Mouse (Mus musculus) fat pad, adult 2 months (tissue): ENCODE measurements at regions not wholly inside any gene's neighbourhood (a gene's known extent, or its start where the extent isn't known, plus 50 kb on each side); places are given as distances from the start of the nearest gene placed in this dataset.

Experiments
- DNase-seq: peaks from one replicate; pipeline ENCODE4 v3.0.0-alpha.2; 2011; ENCODE audit warnings: low read depth, low spot score; ENCODE audit errors: extremely low read depth

DNA sequence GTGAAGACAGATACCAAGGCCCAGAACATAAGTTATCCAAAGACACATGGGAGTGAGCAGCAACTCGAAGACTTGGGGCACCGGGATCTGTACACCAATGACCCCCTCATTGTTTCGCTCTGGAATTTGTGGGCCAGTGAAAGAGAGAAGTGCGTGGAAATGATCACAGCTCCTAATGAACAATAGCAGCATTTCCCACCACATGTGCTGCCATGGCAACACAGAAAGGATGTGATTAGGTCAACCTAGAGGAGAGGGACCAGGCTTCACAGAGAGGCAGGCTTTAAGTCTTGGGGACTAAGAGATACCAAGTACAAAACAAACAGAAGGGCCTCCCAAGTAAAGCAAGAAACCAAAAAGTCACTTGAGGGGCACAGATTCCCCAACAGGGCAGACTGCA is 339.3 kb upstream of the Kazn start:
- no peak for DNase-seq

GRCm38 (mm10) chr4:142577519-142577918 is 338.3 kb upstream of the Kazn start:
- DNase-seq: no peak

- DNase-seq: no peak
These were observed 335.3 kb upstream of the Kazn start for GRCm38 (mm10) chr4:142574528-142574927.

GRCm38 (mm10) chr4:142570712-142571111 is 331.5 kb upstream of the Kazn start:
- DNase-seq: no peak

DNA sequence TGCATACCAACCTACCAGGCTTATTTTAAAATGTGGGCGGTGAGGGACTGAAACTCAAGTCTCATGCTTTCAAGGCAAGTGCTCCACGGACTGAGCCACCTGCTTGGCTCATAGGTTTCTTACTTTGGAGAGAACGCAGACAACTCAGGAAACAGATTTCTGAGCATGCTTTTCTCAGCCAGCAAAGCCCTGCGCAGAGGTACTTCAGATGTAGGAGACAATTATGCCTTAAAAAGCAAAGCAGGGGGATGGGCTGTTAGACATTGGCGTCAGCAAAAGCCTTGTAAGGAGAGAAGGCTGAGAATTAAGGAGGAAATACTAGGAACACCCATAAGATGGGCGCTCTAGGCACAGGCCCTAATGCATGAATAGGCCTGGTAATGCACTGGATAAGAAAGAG is 329.4 kb upstream of the Kazn start:
- no peak for DNase-seq

- no peak for DNase-seq
These were observed 315.5 kb upstream of the Kazn start for GRCm38 (mm10) chr4:142554716-142555115.

DNA sequence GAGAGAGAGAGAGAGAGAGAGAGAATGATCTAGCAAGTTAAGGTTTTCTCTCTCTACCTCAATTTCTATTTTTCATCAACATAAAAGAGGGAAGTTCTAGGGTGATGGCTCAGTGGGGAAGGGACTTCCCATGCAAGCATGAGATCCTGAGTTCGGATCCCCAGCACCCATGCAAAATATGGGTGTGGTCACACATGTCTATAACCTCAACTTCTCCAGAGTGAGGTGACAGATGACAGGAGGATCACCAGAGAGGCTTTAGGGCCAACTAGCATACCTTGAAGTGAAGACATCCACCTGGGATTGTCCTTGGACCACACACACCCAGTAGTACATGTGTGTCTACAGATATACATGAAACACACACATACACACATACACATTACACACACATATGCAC is 306.7 kb upstream of the Kazn start:
- DNase-seq: no peak

GRCm38 (mm10) chr4:142545187-142545586 is 306.0 kb upstream of the Kazn start:
- no peak for DNase-seq

GRCm38 (mm10) chr4:142544736-142545135 is 305.5 kb upstream of the Kazn start:
- no peak for DNase-seq

- no peak for DNase-seq
These were observed 300.1 kb upstream of the Kazn start for GRCm38 (mm10) chr4:142539200-142539750.

- DNase-seq: no peak
These were observed 287.9 kb upstream of the Kazn start for GRCm38 (mm10) chr4:142527080-142527479.

- no peak for DNase-seq
These were observed 278.6 kb upstream of the Kazn start for GRCm38 (mm10) chr4:142517478-142518455.

- DNase-seq: no peak
These were observed 275.6 kb upstream of the Kazn start for GRCm38 (mm10) chr4:142514751-142515150.

DNA sequence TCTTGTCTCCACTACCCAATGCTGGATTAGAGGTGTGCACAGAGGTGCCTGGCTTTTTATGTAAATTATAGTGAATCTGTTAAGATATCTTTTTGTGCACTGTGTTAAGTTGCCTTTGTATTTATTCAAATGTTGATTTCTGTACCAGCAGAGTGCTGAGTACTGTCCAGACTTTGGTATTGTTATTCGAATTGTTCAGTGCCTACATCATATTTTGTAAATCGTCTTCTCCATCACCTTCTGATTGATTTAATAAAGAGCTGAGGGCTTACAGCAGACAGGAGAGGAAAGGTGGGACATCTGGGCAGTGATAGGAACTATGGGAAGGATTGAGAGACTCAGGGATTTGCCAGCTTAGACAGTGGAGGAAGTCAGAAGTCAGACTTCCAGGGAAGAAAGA is 270.2 kb upstream of the Kazn start:
- no peak for DNase-seq

DNA sequence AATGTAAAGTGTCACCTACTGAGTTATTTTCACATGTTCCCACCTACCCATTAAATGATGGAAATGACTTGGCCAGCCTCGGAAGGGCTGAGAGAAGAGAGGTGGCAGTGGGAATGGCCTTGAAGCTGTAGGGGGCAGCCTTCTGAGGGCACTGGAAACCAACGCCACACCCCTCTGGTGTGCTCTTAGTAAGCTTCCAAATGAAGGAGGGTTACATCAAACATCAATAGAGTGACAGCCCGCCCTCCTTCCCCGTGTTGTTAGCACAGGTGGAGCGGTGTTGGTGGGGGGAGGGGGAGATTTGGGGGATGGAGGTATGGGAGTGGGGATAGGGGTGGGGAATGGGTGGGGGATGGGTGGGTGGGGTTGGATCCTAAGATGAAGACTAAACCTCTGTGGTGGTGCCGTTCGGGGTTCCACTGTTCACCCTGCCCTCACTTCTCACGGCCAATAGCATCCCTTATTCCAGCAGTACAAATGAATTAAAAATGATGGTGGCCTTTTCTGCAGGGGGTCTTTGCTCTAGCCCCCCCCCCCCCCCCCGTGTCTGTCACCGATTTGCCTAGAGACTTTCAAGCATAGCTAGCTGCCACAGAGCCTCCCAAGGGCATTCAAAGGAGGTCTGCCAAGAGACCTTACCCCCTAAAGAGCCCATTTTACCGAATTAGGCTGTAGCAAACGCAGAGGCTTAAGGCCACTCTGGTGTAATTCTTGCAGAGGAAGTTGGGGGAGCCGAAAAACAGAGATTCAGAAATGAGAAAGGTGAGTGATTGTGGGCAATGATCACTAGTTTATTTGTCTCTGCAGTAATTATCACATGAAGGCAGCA is 267.4 kb upstream of the Kazn start:
- DNase-seq: no peak

- no peak for DNase-seq
These were observed 264.6 kb upstream of the Kazn start for GRCm38 (mm10) chr4:142503761-142504160.

- DNase-seq: no peak
These were observed 262.0 kb upstream of the Kazn start for GRCm38 (mm10) chr4:142501177-142501576.

DNA sequence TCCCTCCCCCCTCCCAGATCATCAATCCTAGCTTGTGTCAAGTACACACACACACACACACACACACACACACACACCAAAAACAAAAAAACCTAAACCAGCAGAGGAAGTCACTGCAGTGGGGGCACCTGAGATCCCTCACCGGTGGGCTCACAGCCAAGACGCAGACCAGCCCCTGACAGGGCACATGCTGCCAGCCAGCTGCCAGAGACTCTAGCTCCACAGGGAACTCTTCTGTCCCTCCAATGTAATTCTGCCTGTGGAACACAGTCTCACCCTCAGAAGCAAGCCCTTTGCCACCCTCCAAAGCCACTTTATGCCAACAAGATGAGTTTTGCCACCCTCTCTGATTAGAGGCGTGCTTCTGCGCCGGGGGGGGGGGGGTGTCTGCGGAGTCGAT is 261.3 kb upstream of the Kazn start:
- DNase-seq: no peak

DNA sequence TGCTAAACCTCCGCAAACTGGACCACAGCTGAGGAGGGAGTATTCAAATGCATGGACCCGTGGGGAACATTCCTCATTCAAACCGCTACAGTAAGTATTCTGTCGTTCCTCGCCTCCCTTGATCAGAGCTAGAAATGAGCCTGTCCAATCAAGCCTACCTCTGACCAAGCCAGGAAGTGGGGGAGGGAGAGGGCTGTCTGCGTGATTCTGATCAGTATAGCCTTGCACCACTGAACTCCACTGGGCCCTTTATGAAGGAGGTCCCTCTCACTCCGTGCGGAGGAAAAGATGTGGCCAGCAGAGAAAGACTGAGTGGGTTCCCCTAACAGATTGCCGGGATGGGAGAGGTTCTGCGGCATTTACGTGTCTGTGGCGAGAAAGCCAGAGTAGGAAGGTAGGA is 257.4 kb upstream of the Kazn start:
- no peak for DNase-seq

GRCm38 (mm10) chr4:142492926-142493492 is 253.8 kb upstream of the Kazn start:
- no peak for DNase-seq

DNA sequence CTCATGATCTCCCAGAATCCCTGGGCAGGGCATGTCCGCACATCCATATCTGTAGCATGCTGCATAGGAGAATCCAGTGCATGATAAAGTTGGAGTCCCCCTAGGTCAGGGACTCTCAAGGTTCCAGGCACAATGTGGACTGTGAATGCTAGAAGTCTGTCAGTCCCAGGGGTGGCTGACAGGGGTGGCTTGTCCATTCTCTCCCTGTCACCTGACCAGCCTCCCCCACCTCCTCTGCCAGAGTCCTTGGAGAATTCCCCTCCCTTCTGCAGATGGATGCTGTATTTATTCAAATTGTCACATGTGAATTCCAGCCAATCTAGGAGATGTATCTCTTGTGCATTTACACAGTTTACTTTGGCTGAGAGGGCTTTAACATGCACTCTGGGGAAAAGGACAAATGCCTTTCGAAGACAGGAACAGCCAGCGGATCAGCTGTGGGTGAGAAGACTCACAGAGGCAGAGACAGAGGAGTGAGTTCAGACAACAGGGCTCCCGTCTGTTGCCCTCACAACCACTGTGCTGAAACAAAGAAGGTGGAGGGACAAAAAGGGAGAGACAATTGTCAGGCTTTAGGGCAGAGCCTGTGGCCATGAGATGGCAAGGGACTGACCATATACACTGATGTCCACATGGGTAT is 246.7 kb upstream of the Kazn start:
- DNase-seq: no peak
